Mouse (Mus musculus): ENCODE results near the gene Txnrd3. TPM values are rescaled to one million over a fixed set of nuclear protein-coding genes. Genes with fewer than 3 reads are reported as not detected.

The Txnrd3 gene
- polyA plus RNA-seq, 1 experiment from 2014 or later, result 12.1 TPM

- Histone ChIP-seq H3K9ac (ENCODE audit: low read length) (no peak overlapping the region), H3K4me1 (ENCODE audit: control insufficient read depth, insufficient read depth, low read length) (no peaks in the 10 kb centered on the region), H3K9me3 (replicated peaks; ENCODE audit: control insufficient read depth, low read length) (no peaks in the 10 kb centered on the region), H3K27ac (ENCODE audit: low read depth, low read length) (no peak overlapping the region), H3K4me2 (ENCODE audit: low read length) (no peak overlapping the region), H3K36me3 (ENCODE audit: control insufficient read depth, insufficient read depth, low read length) (0 out of 2 replicates have a peak, but pooled peaks cover 2% of the 10 kb centered on the region), H3K27me3 (replicated peaks; ENCODE audit: control insufficient read depth, insufficient read depth, low read length) (no peaks in the 10 kb centered on the region), H3K4me3 (ENCODE audit: low read depth, low read length) (no peak overlapping the region)
- 25% methylated on average over 10 of the region's 10 CpGs for WGBS
- DNase-seq (ENCODE audit: low spot score) (peak; percentile 77), ATAC-seq (peak; percentile 84; the same call in 1 of the 2 replicates)
These were observed 35.6 kb downstream of the Txnrd3 start for GRCm38 (mm10) chr6:89679291-89679835.

DNA sequence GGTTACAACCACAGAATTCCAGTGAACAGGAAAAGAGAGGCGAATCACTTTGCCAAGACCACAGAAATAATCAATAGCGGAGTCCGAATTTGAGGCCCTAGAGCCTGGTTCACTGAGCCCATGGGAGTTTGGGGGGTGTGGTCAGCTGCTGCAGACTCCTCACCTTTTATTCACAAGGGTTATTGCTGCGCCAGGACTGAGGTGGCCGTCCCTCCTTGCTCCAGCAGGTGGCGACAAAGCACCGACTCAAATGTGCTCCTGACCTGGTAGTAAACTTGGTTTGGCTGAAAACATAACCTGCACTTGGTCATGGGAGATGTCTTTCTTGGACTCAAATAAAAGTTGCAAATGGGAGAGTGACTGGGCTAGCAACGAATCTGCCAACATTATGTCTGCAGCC, 36.4 kb downstream of the Txnrd3 start:
- no peaks in the 10 kb centered on the region for H3K4me1 ChIP-seq (ENCODE audit: control insufficient read depth, insufficient read depth, low read length)
- H3K27me3 ChIP-seq (replicated peaks; ENCODE audit: control insufficient read depth, insufficient read depth, low read length), result no peaks in the 10 kb centered on the region
- DNase-seq (ENCODE audit: low spot score), result peak; percentile 70
- no peak overlapping the region for H3K4me3 ChIP-seq (ENCODE audit: low read depth, low read length)
- peak; percentile 54; the same call in 1 of the 2 replicates for ATAC-seq
- no peak overlapping the region for H3K27ac ChIP-seq (ENCODE audit: low read depth, low read length)
- no peak overlapping the region for H3K4me2 ChIP-seq (ENCODE audit: low read length)
- 11% methylated on average over 8 of the region's 8 CpGs for WGBS
- no peaks in the 10 kb centered on the region for H3K9me3 ChIP-seq (replicated peaks; ENCODE audit: control insufficient read depth, low read length)
- no peak overlapping the region for H3K9ac ChIP-seq (ENCODE audit: low read length)
- H3K36me3 ChIP-seq (ENCODE audit: control insufficient read depth, insufficient read depth, low read length), result 0 out of 2 replicates have a peak, but pooled peaks cover 2% of the 10 kb centered on the region

- no peak for ATAC-seq
These were observed 40.4 kb downstream of the Txnrd3 start for GRCm38 (mm10) chr6:89684231-89684630.

DNA sequence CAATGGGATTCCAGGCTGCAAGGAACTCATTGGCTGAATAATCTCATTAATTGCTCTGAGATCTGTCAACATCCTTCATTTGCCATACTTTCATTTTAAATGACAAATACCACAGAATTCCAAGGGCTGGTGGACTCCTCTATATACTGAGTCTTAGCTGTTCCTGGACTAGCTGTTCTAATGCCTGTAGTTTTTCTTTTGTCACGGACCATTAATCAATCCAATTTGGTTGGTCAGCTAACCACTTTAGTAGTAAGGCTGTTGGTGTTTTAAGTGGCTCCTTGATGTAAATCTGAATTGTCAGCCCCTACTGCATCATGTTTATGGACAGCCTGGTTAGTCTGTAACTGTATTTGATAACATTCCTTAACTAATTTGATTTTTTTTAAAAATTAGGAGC, 43.3 kb downstream of the Txnrd3 start:
- 80% methylated on average over 1 of the region's 1 CpGs for WGBS
- Histone ChIP-seq H3K9ac (ENCODE audit: low read length) (no peak overlapping the region), H3K9me3 (replicated peaks; ENCODE audit: control insufficient read depth, low read length) (no peaks in the 10 kb centered on the region), H3K4me3 (ENCODE audit: low read depth, low read length) (no peak overlapping the region), H3K4me2 (ENCODE audit: low read length) (no peak overlapping the region), H3K27ac (ENCODE audit: low read depth, low read length) (no peak overlapping the region), H3K27me3 (replicated peaks; ENCODE audit: control insufficient read depth, insufficient read depth, low read length) (no peaks in the 10 kb centered on the region), H3K4me1 (ENCODE audit: control insufficient read depth, insufficient read depth, low read length) (no peaks in the 10 kb centered on the region), H3K36me3 (ENCODE audit: control insufficient read depth, insufficient read depth, low read length) (no peaks in the 10 kb centered on the region)
- ATAC-seq, result no peak
- no peak for DNase-seq (ENCODE audit: low spot score)

More at GRCm38 (mm10) chr6:89684231-89684630, 40.4 kb downstream of the Txnrd3 start:
- WGBS, result 80% methylated on average over 1 of the region's 1 CpGs
- no peaks in the 10 kb centered on the region for H3K27me3 ChIP-seq (replicated peaks; ENCODE audit: control insufficient read depth, insufficient read depth, low read length)
- no peaks in the 10 kb centered on the region for H3K36me3 ChIP-seq (ENCODE audit: control insufficient read depth, insufficient read depth, low read length)
- peak; percentile 25 for DNase-seq (ENCODE audit: low spot score)
- no peak overlapping the region for H3K9ac ChIP-seq (ENCODE audit: low read length)
- no peaks in the 10 kb centered on the region for H3K4me1 ChIP-seq (ENCODE audit: control insufficient read depth, insufficient read depth, low read length)
- no peaks in the 10 kb centered on the region for H3K9me3 ChIP-seq (replicated peaks; ENCODE audit: control insufficient read depth, low read length)
- no peak overlapping the region for H3K4me2 ChIP-seq (ENCODE audit: low read length)
- no peak overlapping the region for H3K4me3 ChIP-seq (ENCODE audit: low read depth, low read length)
- H3K27ac ChIP-seq (ENCODE audit: low read depth, low read length), result no peak overlapping the region

DNA sequence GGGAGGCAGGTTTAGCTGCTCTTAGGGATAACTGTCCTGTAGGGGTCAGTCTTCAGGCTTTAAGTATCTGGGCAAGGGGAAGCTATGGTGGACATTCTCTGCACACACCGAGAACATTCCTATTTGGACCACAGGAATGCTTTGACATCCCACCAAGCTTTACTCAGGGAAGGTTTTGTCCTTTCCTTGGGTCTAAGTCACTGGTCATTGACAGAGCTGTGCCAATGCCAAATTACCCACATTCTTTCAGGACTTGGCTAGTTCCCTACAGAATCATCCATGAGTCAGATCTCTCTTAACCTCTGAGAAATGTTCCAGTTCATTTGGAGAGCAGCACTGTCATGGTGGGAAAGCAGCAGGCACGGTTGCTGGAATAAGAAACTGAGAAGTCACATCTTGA, 62.8 kb downstream of the Txnrd3 start:
- no peak for ATAC-seq
- no peak overlapping the region for H3K27ac ChIP-seq (ENCODE audit: low read depth, low read length)
- H3K4me3 ChIP-seq (ENCODE audit: low read depth, low read length), result no peak overlapping the region
- H3K27me3 ChIP-seq (replicated peaks; ENCODE audit: control insufficient read depth, insufficient read depth, low read length), result no peaks in the 10 kb centered on the region
- H3K9me3 ChIP-seq (replicated peaks; ENCODE audit: control insufficient read depth, low read length), result no peaks in the 10 kb centered on the region
- no peak for DNase-seq (ENCODE audit: low spot score)
- no peaks in the 10 kb centered on the region for H3K36me3 ChIP-seq (ENCODE audit: control insufficient read depth, insufficient read depth, low read length)
- H3K4me1 ChIP-seq (ENCODE audit: control insufficient read depth, insufficient read depth, low read length), result no peaks in the 10 kb centered on the region
- H3K9ac ChIP-seq (ENCODE audit: low read length), result no peak overlapping the region
- 70% methylated on average over 2 of the region's 2 CpGs for WGBS
- H3K4me2 ChIP-seq (ENCODE audit: low read length), result no peak overlapping the region

DNA sequence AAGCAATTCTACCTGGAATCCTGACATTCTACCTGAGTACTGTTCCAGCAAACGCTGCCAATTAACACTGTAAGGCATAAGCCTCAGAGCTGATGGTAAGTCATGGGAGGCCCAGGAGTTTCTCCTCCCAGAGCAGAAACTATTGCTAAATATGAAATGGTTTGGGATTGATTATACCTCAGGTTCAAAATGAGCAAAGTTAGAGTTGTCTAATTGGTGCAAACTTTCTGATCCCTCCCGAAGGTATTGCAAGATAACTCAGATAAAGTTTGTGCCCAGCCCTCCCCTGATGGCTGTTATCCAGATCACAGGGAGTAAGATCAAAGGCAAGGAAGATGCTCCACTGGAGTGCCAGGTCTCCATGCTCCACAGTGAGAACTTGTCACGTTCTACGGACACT, 63.5 kb downstream of the Txnrd3 start, which contains the start of gene Vmn1r40:
Gene Vmn1r40, plus strand, starts transcription at position 301 of the 400 bp plus-strand sequence.
- Histone ChIP-seq H3K4me2 (ENCODE audit: low read length) (no peak within 1 kb of the TSS), H3K4me3 (ENCODE audit: low read depth, low read length) (no peak within 1 kb of the TSS), H3K27ac (ENCODE audit: low read depth, low read length) (no peak within 1 kb of the TSS), H3K4me1 (ENCODE audit: control insufficient read depth, insufficient read depth, low read length) (no peaks in the 10 kb centered on the region), H3K36me3 (ENCODE audit: control insufficient read depth, insufficient read depth, low read length) (no peaks in the 10 kb centered on the region), H3K9ac (ENCODE audit: low read length) (no peak within 1 kb of the TSS), H3K27me3 (replicated peaks; ENCODE audit: control insufficient read depth, insufficient read depth, low read length) (no peaks in the 10 kb centered on the region), H3K9me3 (replicated peaks; ENCODE audit: control insufficient read depth, low read length) (no peaks in the 10 kb centered on the region)
- WGBS, result 84% methylated on average over 4 of the region's 4 CpGs
- ATAC-seq (no peak), DNase-seq (ENCODE audit: low spot score) (no peak)

DNA sequence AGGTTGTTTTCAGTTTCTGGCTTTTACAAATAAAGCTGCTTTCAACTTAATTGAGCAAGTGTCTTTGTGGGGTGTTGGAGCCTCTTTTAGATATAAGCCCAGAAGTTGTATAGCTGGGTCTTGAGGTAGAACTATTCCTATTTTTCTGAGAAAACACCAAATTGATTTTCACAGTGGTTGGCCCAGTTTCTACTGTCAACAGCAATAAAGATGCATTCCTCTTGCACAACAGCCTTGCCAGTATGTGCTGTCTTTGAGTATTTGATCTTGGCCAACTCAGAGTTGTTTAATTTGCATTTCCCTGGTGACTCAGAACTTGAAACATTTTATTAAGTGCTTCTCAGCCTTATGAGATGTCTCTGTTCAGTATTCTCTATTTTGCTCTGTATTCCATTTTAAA, 74.3 kb downstream of the Txnrd3 start:
- Histone ChIP-seq H3K9me3 (replicated peaks; ENCODE audit: control insufficient read depth, low read length) (no peaks in the 10 kb centered on the region), H3K4me3 (ENCODE audit: low read depth, low read length) (no peak overlapping the region), H3K4me1 (ENCODE audit: control insufficient read depth, insufficient read depth, low read length) (no peaks in the 10 kb centered on the region), H3K27ac (ENCODE audit: low read depth, low read length) (no peak overlapping the region), H3K4me2 (ENCODE audit: low read length) (no peak overlapping the region), H3K27me3 (replicated peaks; ENCODE audit: control insufficient read depth, insufficient read depth, low read length) (no peaks in the 10 kb centered on the region), H3K36me3 (ENCODE audit: control insufficient read depth, insufficient read depth, low read length) (no peaks in the 10 kb centered on the region), H3K9ac (ENCODE audit: low read length) (no peak overlapping the region)
- ATAC-seq (no peak), DNase-seq (ENCODE audit: low spot score) (no peak)

Other genes starting within 250 kb of the Txnrd3 start
- 183 and 184 TPM in 2 replicates for gene Chchd6, start 48.3 kb upstream of the Txnrd3 start, polyA plus RNA-seq (2014; fragmentation: Nextera tagmentation; extraction: Ambion mirVana)
- not detected in 2 replicates for gene Vmn1r40, start 63.6 kb downstream of the Txnrd3 start, polyA plus RNA-seq (2014; fragmentation: Nextera tagmentation; extraction: Ambion mirVana)
- not detected in 2 replicates for gene Vmn1r41, start 96.8 kb downstream of the Txnrd3 start, polyA plus RNA-seq (2014; fragmentation: Nextera tagmentation; extraction: Ambion mirVana)
- gene Vmn1r42, start 232.4 kb downstream of the Txnrd3 start, polyA plus RNA-seq (2014; fragmentation: Nextera tagmentation; extraction: Ambion mirVana), result not detected in 2 replicates
- not detected in 2 replicates for gene Vmn1r43, start 232.4 kb downstream of the Txnrd3 start, polyA plus RNA-seq (2014; fragmentation: Nextera tagmentation; extraction: Ambion mirVana)
- gene Vmn1r44, start 239.7 kb downstream of the Txnrd3 start, polyA plus RNA-seq (2014; fragmentation: Nextera tagmentation; extraction: Ambion mirVana), result not detected in 2 replicates

Data from forebrain, embryonic 14.5 days (tissue).